Mouse (Mus musculus) c-Kit-positive CD71-negative TER-119-negative erythroid progenitor cells, embryonic 14.5 days (primary cell): Measurements from ENCODE around the gene Ptpn18.

ENCODE experiments used
- DNase-seq: peaks from one replicate; pipeline ENCODE4 v3.0.0-alpha.2; 2013; ENCODE audit warnings: low read depth

Ptpn18 gene

GRCm38 (mm10) chr1:34465445-34465844, 5.9 kb downstream of the Ptpn18 start:
- DNase-seq: no peak

- DNase-seq: no peak
Observed at GRCm38 (mm10) chr1:34468051-34468450, 8.5 kb downstream of the Ptpn18 start.

GRCm38 (mm10) chr1:34468500-34468899, 8.9 kb downstream of the Ptpn18 start:
- DNase-seq: no peak

- DNase-seq: no peak
Observed at GRCm38 (mm10) chr1:34469801-34470200, 10.2 kb downstream of the Ptpn18 start.

- peak; percentile 80 for DNase-seq
Observed at GRCm38 (mm10) chr1:34472427-34473300, 13.1 kb downstream of the Ptpn18 start.

- no peak for DNase-seq
Observed at GRCm38 (mm10) chr1:34478891-34479655, 19.5 kb downstream of the Ptpn18 start.

GRCm38 (mm10) chr1:34480801-34481200, 21.2 kb downstream of the Ptpn18 start:
- no peak for DNase-seq

GRCm38 (mm10) chr1:34481920-34482669, 22.5 kb downstream of the Ptpn18 start:
- no peak for DNase-seq

GRCm38 (mm10) chr1:34484470-34484869, 24.9 kb downstream of the Ptpn18 start:
- DNase-seq: no peak

GRCm38 (mm10) chr1:34485461-34486188, 26.1 kb downstream of the Ptpn18 start:
- no peak for DNase-seq

GRCm38 (mm10) chr1:34487383-34487782, 27.8 kb downstream of the Ptpn18 start:
- no peak for DNase-seq

GRCm38 (mm10) chr1:34489852-34490541, 30.4 kb downstream of the Ptpn18 start:
- no peak for DNase-seq

GRCm38 (mm10) chr1:34491480-34491879, 31.9 kb downstream of the Ptpn18 start:
- DNase-seq: no peak

- DNase-seq: no peak
Observed at GRCm38 (mm10) chr1:34502991-34503390, 43.4 kb downstream of the Ptpn18 start.

GRCm38 (mm10) chr1:34505307-34505706, 45.7 kb downstream of the Ptpn18 start:
- no peak for DNase-seq

- no peak for DNase-seq
Observed at GRCm38 (mm10) chr1:34505970-34506551, 46.5 kb downstream of the Ptpn18 start.

- no peak for DNase-seq
Observed at GRCm38 (mm10) chr1:34507986-34508385, 48.4 kb downstream of the Ptpn18 start.

- DNase-seq: peak; percentile 30
Observed at GRCm38 (mm10) chr1:34510575-34510981, 51.0 kb downstream of the Ptpn18 start.

- peak; percentile 56 for DNase-seq
Observed at GRCm38 (mm10) chr1:34511027-34511426, 51.5 kb downstream of the Ptpn18 start.

- DNase-seq: no peak
Observed at GRCm38 (mm10) chr1:34513068-34513467, 53.5 kb downstream of the Ptpn18 start.

GRCm38 (mm10) chr1:34516595-34516994, 57.0 kb downstream of the Ptpn18 start:
- DNase-seq: no peak
